Mouse (Mus musculus): Measurements from ENCODE around the gene Cngb1. TPM values are rescaled to one million over a fixed set of nuclear protein-coding genes. Genes with fewer than 3 reads are reported as not detected.

The Cngb1 gene
- polyA plus RNA-seq, 1 experiment from 2014 or later: not detected

- H3K4me1 ChIP-seq (replicated peaks): no peaks in the 10 kb centered on the region
- no peaks in the 10 kb centered on the region for H3K9me3 ChIP-seq (replicated peaks)
- ATAC-seq (ENCODE audit: low read depth): no peak
- no peak for DNase-seq
- H3K36me3 ChIP-seq: no peaks in the 10 kb centered on the region
- WGBS (ENCODE audit: insufficient replicate concordance): 51% methylated on average over 5 of the region's 5 CpGs
- H3K27me3 ChIP-seq: no peaks in the 10 kb centered on the region
- no peak overlapping the region for H3K4me3 ChIP-seq (replicated peaks)
- H3K9ac ChIP-seq: no peak overlapping the region
- no peak overlapping the region for H3K4me2 ChIP-seq
- H3K27ac ChIP-seq: no peak overlapping the region
These were observed 24.9 kb downstream of the Cngb1 start for GRCm38 (mm10) chr8:95281493-95281892.

GRCm38 (mm10) chr8:95272871-95273270, 33.5 kb downstream of the Cngb1 start:
- H3K4me1 ChIP-seq (replicated peaks): peaks cover 4% of the 10 kb centered on the region; the same call in 1 of the 2 replicates
- no peaks in the 10 kb centered on the region for H3K27me3 ChIP-seq
- whole genome bisulfite sequencing (ENCODE audit: insufficient replicate concordance): 48% methylated on average over 2 of the region's 2 CpGs
- DNase-seq: no peak
- no peak overlapping the region for H3K27ac ChIP-seq
- H3K36me3 ChIP-seq: no peaks in the 10 kb centered on the region
- H3K4me2 ChIP-seq: no peak overlapping the region
- no peaks in the 10 kb centered on the region for H3K9me3 ChIP-seq (replicated peaks)
- no peak overlapping the region for H3K9ac ChIP-seq
- H3K4me3 ChIP-seq (replicated peaks): no peak overlapping the region
- no peak for ATAC-seq (ENCODE audit: low read depth)

GRCm38 (mm10) chr8:95271841-95272240, 34.5 kb downstream of the Cngb1 start:
- Histone ChIP-seq H3K27ac (no peak overlapping the region), H3K27me3 (no peaks in the 10 kb centered on the region), H3K9ac (no peak overlapping the region), H3K4me3 (replicated peaks) (no peak overlapping the region), H3K4me2 (no peak overlapping the region), H3K4me1 (replicated peaks) (peaks cover 4% of the 10 kb centered on the region; the same call in 1 of the 2 replicates), H3K36me3 (no peaks in the 10 kb centered on the region), H3K9me3 (replicated peaks) (no peaks in the 10 kb centered on the region)
- no peak for DNase-seq
- 25% methylated on average over 4 of the region's 4 CpGs for WGBS (ENCODE audit: insufficient replicate concordance)
- ATAC-seq (ENCODE audit: low read depth): no peak

GRCm38 (mm10) chr8:95270501-95270900, 35.9 kb downstream of the Cngb1 start:
- Histone ChIP-seq H3K4me1 (replicated peaks) (peaks cover 4% of the 10 kb centered on the region; the same call in 1 of the 2 replicates), H3K9me3 (replicated peaks) (no peaks in the 10 kb centered on the region), H3K27me3 (no peaks in the 10 kb centered on the region), H3K4me3 (replicated peaks) (no peak overlapping the region), H3K27ac (no peak overlapping the region), H3K9ac (no peak overlapping the region), H3K36me3 (no peaks in the 10 kb centered on the region), H3K4me2 (no peak overlapping the region)
- whole genome bisulfite sequencing (ENCODE audit: insufficient replicate concordance): 72% methylated on average over 12 of the region's 12 CpGs
- DNase-seq: no peak
- no peak for ATAC-seq (ENCODE audit: low read depth)

- no peak for DNase-seq
- Histone ChIP-seq H3K4me2 (no peak overlapping the region), H3K9ac (no peak overlapping the region), H3K4me1 (replicated peaks) (no peaks in the 10 kb centered on the region), H3K9me3 (replicated peaks) (no peaks in the 10 kb centered on the region), H3K27me3 (no peaks in the 10 kb centered on the region), H3K36me3 (no peaks in the 10 kb centered on the region), H3K27ac (no peak overlapping the region), H3K4me3 (replicated peaks) (no peak overlapping the region)
- ATAC-seq (ENCODE audit: low read depth): no peak
- WGBS (ENCODE audit: insufficient replicate concordance): 51% methylated on average over 2 of the region's 2 CpGs
These were observed 44.2 kb downstream of the Cngb1 start for GRCm38 (mm10) chr8:95262181-95262580.

GRCm38 (mm10) chr8:95255611-95256010, 50.8 kb downstream of the Cngb1 start:
- H3K27ac ChIP-seq: no peak overlapping the region
- no peak for DNase-seq

GRCm38 (mm10) chr8:95254564-95255434, 51.6 kb downstream of the Cngb1 start:
- no peaks in the 10 kb centered on the region for H3K27me3 ChIP-seq
- DNase-seq (peak; percentile 81), ATAC-seq (ENCODE audit: low read depth) (peak; percentile 82)
- H3K9ac ChIP-seq: 0 out of 2 replicates have a peak overlapping the region, but pooled peaks have one; percentile 17
- peak overlapping the region; percentile 56 for H3K4me2 ChIP-seq
- H3K4me3 ChIP-seq (replicated peaks): peak overlapping the region; percentile 25
- WGBS (ENCODE audit: insufficient replicate concordance): 20% methylated on average over 16 of the region's 16 CpGs
- no peak overlapping the region for H3K27ac ChIP-seq
- H3K9me3 ChIP-seq (replicated peaks): no peaks in the 10 kb centered on the region
- H3K36me3 ChIP-seq: no peaks in the 10 kb centered on the region
- H3K4me1 ChIP-seq (replicated peaks): peaks cover 3% of the 10 kb centered on the region; the same call in 1 of the 2 replicates

More at GRCm38 (mm10) chr8:95255611-95256010, 50.8 kb downstream of the Cngb1 start:
- Histone ChIP-seq H3K4me2 (no peak overlapping the region), H3K27me3 (no peaks in the 10 kb centered on the region), H3K4me1 (replicated peaks) (peaks cover 3% of the 10 kb centered on the region; the same call in 1 of the 2 replicates), H3K9ac (no peak overlapping the region), H3K36me3 (no peaks in the 10 kb centered on the region), H3K9me3 (replicated peaks) (no peaks in the 10 kb centered on the region), H3K4me3 (replicated peaks) (no peak overlapping the region)
- ATAC-seq (ENCODE audit: low read depth): no peak
- WGBS (ENCODE audit: insufficient replicate concordance): 76% methylated on average over 10 of the region's 10 CpGs

- Histone ChIP-seq H3K27me3 (no peaks in the 10 kb centered on the region), H3K9me3 (replicated peaks) (no peaks in the 10 kb centered on the region), H3K36me3 (no peaks in the 10 kb centered on the region), H3K4me2 (no peak overlapping the region), H3K4me3 (replicated peaks) (no peak overlapping the region), H3K9ac (no peak overlapping the region), H3K27ac (no peak overlapping the region), H3K4me1 (replicated peaks) (peaks cover 3% of the 10 kb centered on the region; the same call in 1 of the 2 replicates)
- no peak for ATAC-seq (ENCODE audit: low read depth)
- WGBS (ENCODE audit: insufficient replicate concordance): 56% methylated on average over 9 of the region's 9 CpGs
- no peak for DNase-seq
These were observed 54.3 kb downstream of the Cngb1 start for GRCm38 (mm10) chr8:95252056-95252455.

- H3K36me3 ChIP-seq: no peaks in the 10 kb centered on the region
- H3K9me3 ChIP-seq (replicated peaks): no peaks in the 10 kb centered on the region
- no peaks in the 10 kb centered on the region for H3K4me1 ChIP-seq (replicated peaks)
- H3K27me3 ChIP-seq: no peaks in the 10 kb centered on the region
- H3K27ac ChIP-seq: no peak overlapping the region
- 32% methylated on average over 4 of the region's 4 CpGs for WGBS (ENCODE audit: insufficient replicate concordance)
- no peak overlapping the region for H3K9ac ChIP-seq
- H3K4me2 ChIP-seq: no peak overlapping the region
- no peak overlapping the region for H3K4me3 ChIP-seq (replicated peaks)
- ATAC-seq (ENCODE audit: low read depth): no peak
- no peak for DNase-seq
These were observed 56.5 kb downstream of the Cngb1 start for GRCm38 (mm10) chr8:95249847-95250246.

GRCm38 (mm10) chr8:95247277-95247676, 59.1 kb downstream of the Cngb1 start:
- no peak overlapping the region for H3K27ac ChIP-seq
- no peak overlapping the region for H3K9ac ChIP-seq
- H3K36me3 ChIP-seq: no peaks in the 10 kb centered on the region
- H3K4me1 ChIP-seq (replicated peaks): peaks cover 7% of the 10 kb centered on the region
- DNase-seq: no peak
- no peaks in the 10 kb centered on the region for H3K27me3 ChIP-seq
- no peaks in the 10 kb centered on the region for H3K9me3 ChIP-seq (replicated peaks)
- ATAC-seq (ENCODE audit: low read depth): no peak
- no peak overlapping the region for H3K4me2 ChIP-seq
- WGBS (ENCODE audit: insufficient replicate concordance): 59% methylated on average over 5 of the region's 5 CpGs
- no peak overlapping the region for H3K4me3 ChIP-seq (replicated peaks)

- H3K36me3 ChIP-seq: no peaks in the 10 kb centered on the region
- no peak overlapping the region for H3K4me3 ChIP-seq (replicated peaks)
- H3K9ac ChIP-seq: no peak overlapping the region
- H3K9me3 ChIP-seq (replicated peaks): no peaks in the 10 kb centered on the region
- no peak overlapping the region for H3K27ac ChIP-seq
- no peak for DNase-seq
- no peaks in the 10 kb centered on the region for H3K27me3 ChIP-seq
- 73% methylated on average over 5 of the region's 5 CpGs for WGBS (ENCODE audit: insufficient replicate concordance)
- no peak for ATAC-seq (ENCODE audit: low read depth)
- peaks cover 10% of the 10 kb centered on the region for H3K4me1 ChIP-seq (replicated peaks)
- no peak overlapping the region for H3K4me2 ChIP-seq
These were observed 61.2 kb downstream of the Cngb1 start for GRCm38 (mm10) chr8:95245180-95245579.

GRCm38 (mm10) chr8:95243853-95244252, 62.5 kb downstream of the Cngb1 start:
- Histone ChIP-seq H3K4me3 (replicated peaks) (no peak overlapping the region), H3K4me2 (no peak overlapping the region), H3K36me3 (no peaks in the 10 kb centered on the region), H3K4me1 (replicated peaks) (peaks cover 10% of the 10 kb centered on the region), H3K27ac (no peak overlapping the region), H3K9me3 (replicated peaks) (no peaks in the 10 kb centered on the region), H3K9ac (no peak overlapping the region), H3K27me3 (no peaks in the 10 kb centered on the region)
- DNase-seq (no peak), ATAC-seq (ENCODE audit: low read depth) (no peak)
- 50% methylated on average over 4 of the region's 4 CpGs for WGBS (ENCODE audit: insufficient replicate concordance)

All from liver, embryonic 13.5 days (tissue).